Mouse (Mus musculus): ENCODE data around the gene Rrp12.
A peak's percentile ranks its signal among the peaks of the same experiment; 100 is the strongest.
"Not testable (repeated sequence)": the region's sequence is repeated elsewhere in the genome, so short reads cannot be mapped to it uniquely, and the experiment has no call there.

The Rrp12 gene

DNA sequence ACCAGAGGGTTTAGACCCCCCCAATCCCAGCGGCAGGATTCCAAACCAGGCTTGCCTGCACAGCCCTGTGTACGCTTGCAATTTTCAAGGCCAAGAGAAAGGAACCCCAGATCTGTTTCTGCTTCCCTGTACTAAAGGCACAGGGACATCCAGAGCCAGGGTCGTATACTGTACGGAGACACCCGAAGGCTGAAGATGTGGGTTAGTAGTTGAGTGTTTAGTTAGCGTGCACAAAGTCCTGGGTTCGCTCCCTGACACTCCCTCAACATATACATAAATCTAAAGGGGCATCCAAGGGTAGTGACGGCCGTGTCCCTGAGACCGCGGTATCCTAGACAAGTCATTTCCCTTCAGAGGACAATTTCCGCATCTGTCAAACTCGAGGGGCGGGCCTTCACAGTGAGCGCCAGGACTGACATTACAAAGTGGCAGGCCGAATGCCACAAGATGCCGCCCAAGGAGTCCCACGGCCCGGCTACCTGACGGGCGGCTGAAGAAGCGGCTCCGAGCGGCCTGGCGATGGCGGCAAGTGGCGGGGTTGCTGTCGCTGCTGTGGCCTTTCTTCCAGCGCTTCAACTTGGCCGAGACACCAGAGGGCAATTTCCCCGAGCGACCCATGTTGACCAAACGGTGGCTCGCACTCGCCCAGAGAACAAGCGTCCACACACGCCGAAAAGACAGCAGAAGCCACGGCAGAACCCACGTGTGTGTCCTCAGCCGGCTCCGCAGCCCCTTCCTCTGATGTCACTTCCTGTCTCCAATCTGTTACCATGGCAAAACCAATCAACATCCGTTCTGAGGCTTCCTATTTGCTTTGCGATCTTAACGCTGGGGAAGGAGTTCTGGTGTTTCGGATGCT is at the start of gene Rrp12:
Rrp12 (minus strand) TSS at position 714 of the 859 bp plus-strand sequence.
- peak; percentile 59 to 61 for DNase-seq

DNA sequence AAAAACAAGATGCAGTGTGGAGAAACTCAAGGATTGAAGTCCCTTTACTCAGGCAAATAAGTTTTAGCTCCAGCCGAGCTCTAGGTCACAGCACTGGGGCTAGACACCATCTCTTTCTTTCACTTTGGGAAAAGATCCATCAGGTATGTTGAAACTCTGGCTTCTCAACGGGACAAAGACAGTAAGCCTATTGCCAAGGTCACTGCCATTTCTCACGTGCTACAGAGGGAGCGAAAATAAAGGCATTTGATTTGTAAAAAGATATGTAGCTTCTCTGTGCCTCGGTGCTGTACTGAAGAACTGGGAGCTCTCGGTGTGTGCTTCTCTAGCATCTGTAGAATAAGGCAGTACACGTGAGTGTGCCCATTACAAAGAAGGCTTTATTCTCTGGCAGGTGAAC is 47.9 kb upstream of the Rrp12 start:
- DNase-seq = no peak

DNA sequence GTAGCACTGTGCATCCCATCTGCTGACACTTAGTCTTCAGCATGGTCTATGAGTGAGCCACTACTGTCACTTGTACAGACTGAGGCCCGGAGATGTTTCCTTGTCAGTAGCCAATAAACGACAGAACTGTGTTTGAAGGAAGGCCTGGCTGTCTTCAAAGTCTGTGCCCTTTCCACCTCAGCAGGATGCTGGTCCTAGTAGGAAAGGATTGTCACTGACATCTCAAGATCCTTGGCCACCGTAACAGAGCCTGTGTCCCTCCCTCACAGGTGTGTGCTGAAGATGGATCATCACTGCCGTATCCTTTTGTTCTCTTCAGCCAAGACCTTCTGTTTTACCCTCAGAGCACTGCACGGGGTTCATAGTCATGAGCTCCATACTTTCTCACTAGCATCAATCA is 42.6 kb upstream of the Rrp12 start:
- no peak for DNase-seq

DNA sequence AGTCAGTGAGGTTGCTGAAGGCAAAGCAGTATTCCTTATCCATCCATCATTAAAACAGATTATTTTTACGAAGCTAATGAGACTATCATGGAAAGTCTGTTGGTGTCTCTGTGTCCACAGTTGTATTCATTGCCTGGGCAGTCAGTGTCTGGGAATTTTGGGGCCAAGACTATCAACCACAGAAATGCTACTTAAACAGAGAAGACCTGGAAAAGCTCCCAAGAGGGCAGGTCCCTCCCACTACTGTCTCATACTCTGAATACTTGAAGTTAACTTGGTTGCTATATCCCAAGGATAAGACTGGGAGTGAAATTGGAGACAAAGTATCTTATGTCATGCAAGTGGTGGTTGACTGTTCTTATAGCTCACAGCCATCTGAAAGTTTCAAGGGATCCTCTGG is 39.9 kb upstream of the Rrp12 start:
- no peak for DNase-seq

DNA sequence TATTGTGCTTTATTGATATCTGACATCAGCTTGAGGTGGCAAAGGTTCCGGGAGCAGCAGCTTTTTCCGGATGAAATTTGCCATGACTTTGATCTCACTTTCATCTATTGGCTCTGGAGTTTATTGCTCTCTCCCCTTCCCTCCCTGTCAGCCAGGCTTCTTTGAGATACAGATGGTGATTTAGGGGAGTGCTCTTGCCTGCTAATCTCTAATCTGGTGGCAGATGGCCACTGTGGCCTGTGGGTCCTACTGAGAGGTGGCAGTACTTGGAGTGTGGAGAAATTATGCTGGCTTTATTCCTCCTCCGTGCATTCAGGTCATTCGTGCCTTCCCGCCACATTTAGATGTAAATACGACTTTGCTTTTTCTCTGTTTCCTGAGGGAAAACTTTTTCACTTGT is 38.2 kb upstream of the Rrp12 start:
- no peak for DNase-seq

DNA sequence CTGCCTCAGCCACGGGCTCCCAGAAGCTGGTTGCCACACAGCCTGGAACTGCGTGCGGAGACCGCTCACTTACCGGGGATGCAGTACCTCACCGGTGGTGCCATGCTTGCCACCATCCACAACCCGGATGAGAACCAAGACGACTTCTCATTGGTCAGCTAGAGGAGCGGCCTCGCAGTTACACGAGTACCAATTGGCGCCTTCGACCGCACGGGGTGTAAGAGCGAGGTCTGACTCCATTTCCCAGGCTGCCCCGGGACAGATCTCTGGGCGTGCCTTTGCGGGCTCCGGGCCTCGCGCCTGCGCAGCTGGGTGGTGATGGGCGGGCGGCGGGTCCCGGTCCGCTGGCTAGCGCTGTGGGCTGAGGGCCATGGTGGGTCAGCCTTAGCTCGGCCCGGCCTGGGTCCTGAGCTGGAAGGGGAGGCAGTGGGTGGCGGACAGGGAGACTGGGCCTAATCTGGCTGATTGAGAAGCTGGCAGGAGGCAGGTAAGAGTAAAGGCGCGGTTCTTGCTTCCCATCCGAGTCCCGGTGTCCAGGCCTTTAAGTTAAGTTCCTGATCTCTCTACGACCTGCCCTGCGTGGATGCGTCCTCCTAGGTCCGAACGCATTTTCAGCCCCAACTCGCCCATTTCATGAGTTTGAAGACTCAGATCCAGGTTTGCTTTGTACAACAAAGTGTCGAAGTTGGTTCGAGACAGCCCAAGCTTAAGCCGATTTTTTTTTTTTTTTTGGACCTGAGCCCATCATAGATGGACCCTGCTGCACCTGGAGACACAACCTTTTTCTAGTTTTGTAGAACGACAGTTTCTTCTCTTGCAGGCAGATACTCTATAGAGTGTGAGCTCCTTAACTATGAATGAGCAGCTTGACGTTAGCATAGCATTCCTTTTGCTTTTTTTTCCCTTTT is 37.5 kb upstream of the Rrp12 start, which contains the start of the genes Exosc1 and Zdhhc16:
Exosc1 (minus strand) TSS at position 245 of the 908 bp plus-strand sequence.
Zdhhc16 (plus strand) TSS at position 302 of the 908 bp plus-strand sequence.
- peak; percentile 96 for DNase-seq

DNA sequence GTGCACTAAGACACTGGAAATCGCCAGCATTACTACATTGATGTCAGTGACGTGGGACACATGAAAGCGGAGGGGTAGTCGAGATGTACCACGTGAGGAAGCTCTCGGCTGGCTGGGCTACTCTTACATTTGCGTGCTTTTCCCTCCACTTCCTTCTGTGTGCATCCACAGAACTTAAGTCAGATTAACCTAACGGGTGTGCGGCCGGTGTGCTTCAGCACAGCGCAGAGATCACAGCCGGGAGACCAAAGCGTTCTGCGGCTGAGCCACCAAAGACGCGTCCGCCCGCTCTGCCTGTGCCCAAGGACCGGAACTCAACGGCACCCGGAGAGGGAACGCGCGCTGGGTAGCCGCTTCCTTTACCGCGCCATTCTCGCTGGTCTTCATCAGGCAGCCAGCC is 36.7 kb upstream of the Rrp12 start:
- DNase-seq = no peak

DNA sequence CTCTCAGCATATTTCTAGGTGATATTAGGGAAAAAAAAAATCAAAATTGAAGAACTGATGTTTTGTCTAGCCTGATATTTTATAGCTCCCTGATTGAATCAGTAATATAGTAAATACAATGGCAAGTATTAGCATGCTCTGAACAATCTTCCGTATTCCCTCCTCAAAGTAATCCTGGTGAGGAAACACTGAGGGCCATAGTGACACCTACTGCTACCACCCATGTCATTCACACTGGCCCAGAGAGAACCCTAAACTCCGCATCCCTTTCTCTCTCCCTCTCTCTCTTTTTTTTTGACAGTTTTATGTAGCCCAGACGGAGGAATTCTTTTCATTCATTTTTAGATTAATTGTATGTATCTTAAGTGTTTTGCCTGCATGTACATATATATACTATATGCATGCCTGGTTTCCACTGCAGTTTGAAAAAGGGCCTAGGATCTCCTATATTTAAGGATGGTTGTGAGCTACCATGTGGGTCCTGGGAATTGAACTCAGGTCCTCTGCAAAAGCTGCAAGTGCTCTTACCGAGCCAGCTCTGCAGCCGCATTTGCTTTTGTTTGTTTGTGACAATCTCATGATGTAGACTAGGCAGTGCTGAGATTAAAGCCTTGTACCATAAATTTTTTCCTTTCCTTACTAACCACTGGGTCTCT is 24.6 kb upstream of the Rrp12 start:
- no peak for DNase-seq

DNA sequence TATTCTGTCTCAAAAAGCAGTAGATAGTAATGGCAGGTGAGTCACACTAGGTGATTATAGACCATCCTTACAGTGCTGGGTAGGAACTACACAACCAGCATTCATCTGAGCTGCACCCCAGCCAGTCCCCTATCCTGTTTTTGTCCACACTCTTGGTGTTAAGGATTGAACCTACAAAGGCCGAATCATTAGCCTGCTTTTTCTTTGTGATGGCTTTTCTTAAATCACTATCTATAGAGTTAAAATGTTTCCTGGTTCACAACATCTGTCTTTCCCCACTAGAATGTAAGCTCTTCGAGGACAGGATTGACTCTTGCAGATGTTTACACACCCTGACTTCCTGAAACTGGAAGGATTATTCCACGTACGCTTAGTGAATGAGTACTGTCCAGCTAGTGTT is 23.5 kb upstream of the Rrp12 start:
- no peak for DNase-seq

DNA sequence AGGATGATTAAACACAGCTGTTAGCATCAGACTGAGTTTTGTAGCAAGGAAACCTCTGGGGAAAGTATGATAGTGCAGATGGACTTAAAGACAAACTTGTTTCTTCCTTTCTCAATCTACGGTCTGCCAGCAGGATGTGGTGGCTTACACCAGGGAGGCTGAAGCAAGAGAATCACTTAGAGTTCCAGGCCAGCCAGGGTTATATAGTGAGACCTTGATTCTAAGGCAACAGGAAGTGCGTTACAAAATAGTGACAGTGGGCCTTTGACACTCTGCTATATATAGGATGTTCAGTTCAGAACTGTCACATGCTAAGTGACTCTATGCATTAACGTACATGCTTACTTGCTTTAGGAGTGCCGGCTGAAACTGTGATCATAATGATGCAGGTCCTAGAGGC is 20.9 kb upstream of the Rrp12 start:
- DNase-seq = no peak

DNA sequence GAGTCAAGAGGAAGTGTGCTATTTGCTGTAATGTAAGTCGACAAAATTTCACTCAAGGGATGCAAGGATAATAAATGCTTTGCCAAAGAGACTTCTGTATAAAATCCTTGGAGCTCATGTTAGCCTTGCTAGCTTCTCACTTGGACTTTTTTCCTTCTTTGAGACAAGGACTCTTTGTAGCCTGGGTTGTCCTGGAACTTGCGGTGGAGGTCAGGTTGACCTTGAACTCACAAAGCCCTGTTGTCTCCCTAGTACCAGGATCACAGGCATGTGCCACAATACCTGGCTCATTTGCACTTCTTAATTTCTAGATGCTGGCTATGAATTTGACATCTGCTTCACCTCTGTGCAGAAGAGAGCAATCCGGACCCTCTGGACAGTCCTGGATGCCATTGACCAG is 19.3 kb upstream of the Rrp12 start:
- no peak for DNase-seq

DNA sequence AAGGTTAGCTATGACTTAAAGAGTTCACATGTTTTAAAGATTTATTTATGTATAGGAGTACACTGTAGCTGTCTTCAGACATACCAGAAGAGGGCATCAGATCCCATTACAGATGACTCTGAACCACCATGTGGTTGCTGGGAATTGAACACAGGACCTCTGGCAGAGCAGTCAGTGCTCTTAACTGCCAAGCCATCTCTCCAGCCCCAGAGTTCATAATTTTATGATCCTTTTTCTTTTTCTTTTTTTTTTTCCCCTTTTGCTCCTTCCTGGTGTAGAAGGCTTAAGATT is 18.6 kb upstream of the Rrp12 start:
- DNase-seq = not testable (repeated sequence)

DNA sequence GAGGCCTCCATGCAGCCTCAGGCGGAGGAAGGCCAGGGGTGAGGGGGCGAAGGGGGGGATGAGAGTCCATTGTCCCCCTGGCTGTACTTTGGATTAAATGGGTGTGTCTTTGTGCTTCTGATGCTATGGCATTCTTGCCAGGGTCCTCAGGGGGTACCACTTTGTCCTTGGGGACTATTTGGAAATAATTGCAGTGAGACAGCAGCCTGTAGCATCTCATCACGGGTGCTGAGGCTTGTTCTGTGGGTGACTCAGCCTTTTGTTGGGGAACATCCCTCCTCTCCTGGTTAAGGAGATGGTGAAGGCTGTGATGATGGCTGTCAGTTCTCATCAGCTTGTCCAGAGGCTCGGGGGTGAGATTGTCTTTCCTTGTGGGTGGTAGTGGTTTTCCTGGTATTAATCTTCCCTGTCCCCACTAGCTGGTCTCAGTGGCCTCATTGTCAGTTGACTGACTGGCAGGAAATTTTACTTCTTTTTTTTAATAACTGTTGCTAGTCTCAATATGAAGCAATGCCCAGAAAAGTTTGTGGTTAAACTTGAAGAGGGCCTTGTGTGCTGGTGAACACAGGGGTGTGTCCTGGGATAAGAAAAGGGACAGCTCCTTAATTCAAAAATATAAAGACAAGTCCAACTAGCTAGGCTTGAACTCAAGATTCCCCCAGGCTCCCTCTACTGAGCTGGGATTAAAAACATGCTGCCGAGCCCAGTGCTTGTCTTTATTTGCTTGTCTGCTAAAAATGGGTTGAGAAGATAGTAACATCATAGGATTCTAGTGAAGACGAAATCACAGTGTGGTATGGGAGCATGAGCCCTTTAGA is 18.0 kb upstream of the Rrp12 start:
- no peak for DNase-seq

DNA sequence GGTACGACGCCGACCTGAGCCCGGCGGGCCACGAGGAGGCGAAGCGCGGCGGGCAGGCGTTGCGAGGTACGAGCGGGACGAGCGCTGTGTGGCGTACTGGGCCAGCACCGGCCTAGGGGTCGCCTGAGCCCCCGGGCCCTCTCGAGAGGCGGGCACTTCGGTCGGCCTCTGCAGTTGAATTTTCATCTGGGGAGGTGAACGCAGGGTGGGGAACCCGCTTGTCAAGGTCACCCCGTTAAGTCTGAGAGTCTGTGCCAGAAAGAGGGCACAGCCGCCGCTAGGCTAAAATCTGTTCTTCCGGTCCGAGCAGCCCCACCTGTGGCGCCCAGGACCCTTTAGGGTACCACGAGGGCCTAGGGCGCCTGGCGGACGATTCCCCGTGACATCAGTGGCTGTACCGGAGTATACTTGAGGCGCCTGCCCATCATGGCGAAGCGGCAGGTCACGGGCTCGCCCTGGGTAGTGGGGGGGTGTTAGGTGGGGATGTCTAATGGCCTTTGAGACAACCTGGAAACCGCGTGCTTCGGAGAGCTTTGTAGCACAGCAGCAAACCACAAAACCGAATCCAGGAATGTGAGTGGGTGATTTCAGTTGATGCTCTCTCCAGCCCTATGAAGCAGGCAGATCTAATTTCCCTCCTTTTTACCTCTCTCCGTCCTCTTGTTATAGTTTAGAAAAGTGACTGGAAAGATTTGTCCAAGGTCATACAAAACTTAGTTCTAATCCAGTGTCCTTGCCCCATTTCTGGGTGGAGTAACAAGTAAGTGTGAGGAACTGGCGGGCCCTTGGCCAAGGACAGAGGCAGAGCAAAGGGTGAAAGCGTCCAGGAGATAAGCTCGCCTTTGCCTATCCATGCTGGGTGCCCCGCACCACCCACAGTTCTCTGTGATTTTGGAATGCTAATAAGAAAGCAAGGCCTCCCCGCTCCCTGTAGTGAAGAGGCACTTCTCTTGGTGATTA is 16.4 kb upstream of the Rrp12 start:
- peak in 1 of 2 experiments; percentile 33 for DNase-seq

DNA sequence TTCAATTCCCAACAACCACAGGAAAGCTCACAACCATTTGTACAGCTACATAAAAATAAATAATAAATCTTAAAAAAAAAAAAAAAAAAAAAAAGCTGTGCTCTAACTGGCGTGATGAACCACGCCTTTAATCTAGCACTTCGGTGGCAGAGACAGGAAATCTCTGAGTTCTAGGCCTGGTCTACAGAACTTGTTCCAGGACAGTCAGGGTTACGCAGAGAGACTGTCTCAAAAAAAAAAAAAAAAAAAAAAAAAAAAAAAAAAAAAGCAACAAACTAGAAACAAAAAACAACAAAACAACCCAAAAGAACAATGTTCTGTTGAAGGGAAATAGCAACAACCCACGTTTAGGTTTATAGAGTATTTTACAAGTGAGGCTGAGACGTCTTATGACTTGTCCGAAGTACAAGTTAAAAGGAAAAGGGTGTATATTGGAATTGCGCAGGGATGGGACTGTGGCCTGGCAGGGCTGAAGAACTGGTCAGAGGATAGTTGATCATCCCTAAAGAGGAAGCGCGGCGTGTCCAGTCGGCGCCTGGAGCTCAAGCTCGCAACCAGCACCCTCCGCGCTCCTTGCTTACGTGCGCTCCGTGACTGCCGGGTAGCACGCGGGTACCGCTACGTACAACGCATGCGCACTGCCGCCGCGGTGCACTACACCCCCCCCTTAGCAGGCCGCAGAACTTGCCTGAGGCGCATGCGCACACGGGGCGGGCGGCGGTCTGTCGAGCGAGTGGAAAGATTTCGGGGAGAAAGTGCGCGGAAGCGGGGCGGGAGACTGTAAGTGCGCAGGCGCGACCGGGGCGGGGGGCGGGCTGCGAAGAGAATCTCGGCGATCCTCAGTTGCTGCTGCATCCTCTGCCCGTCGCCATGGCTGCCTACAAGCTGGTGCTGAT is 15.5 kb upstream of the Rrp12 start, which contains the start of gene Pgam1:
Pgam1 (plus strand) TSS at position 746 of the 896 bp plus-strand sequence.
- peak; percentile 92 to 96 for DNase-seq

DNA sequence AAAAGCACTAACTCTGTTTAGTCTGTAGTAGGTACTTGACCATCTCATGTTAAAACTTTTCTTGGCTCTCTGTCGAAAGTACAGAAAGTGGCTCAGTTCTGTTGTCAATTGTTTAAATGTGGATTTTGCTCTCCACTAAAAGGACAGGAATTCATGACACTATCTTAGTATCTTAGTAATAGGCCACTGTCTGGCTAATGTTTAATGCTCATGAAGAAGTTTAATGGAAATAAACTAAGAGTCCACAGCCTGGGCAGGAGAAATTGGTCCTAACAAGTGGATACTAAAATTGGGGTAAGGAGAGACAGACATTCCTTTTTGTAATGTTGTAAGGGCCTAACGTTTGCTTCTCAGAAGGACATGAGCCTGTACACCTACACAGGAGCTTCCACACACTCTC is 14.4 kb upstream of the Rrp12 start:
- no peak for DNase-seq

DNA sequence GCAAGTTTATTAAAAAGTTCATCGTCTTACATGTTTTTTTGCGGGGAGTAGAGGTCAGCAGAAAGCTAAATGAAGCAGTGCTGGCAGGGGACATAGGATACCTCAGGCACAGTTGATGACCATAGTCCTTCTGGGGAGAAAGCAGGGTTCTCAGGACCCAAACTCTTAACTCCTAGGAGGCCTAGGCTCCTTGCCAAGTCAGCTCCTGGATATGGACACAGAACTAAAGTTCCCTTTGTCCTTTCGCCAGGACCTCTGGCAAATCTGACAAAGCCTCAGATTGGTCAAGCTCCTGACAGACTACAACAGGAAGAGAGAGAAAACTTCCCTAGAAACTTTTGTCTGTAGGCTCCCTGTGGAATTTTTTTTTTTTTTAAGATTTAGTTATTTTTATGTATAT is 12.8 kb upstream of the Rrp12 start:
- DNase-seq = no peak

DNA sequence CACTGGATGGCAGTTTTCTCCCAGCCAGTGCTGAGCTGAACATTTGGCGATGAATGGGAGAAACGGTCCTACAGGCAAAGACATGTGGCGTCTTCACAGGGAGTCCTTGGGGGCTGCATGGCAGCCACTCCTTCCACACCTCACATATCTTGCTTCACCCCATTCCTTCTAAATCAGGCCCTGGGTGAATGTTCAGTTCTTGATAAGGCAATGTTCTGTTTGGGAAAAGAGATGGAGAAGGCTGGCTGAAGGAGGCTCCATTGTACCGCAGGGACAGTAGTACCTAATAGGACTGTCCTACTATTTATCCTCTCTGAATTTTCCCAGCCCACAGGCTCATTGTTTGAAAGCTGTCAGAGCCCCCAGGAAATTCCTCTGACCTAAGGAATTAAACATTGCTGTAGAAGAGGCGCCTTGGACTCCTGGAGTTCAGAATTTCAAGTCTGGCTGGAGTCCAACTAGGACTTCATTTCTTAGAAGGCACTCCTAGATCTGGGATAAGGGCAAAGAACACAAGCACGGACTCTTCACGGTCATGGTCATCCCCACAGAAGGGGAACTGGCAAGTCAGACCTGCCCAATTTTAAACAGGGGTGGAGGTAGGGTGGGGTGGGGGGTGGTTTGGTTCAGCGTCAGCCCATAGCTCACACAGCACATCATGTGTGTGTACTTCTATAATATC is 11.2 kb upstream of the Rrp12 start:
- no peak for DNase-seq

DNA sequence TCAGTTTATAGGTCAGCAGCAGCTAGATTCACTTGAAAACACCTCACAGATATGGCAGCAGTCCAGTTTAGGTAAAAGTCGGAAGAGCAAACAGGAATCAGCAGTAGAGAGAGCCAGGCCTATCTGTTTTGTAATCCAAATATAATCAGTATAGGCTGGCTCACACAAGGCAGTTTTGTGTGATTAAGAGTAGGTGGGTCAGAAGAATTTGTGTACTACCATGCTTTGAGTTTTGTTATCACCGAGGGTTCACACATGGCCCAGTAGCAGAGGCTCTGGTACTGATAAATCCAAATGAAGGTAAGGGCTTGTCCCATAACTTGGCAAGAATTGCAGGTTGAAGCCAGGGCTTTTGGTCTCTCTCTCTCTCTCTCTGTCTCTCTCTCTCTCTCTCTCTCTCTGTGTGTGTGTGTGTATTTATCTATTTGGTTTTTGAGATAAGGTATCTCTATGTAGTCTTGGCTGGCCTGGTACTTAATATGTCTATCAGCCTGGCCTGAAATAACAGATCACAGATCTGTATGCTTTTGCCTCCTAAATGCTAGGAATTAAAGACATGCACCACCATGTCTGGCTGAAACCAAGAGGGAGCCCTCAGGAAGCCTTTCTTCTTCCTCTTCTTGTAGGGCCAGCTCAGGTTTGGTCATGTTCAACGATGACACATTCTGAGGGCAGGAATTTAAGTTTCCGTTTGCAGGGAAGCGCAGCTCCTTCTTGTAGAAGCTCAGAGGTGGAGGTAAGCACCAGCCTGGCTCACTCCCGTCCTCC is 10.5 kb upstream of the Rrp12 start:
- DNase-seq = no peak
